Mouse (Mus musculus) intestine, embryonic 16.5 days (tissue): ENCODE data around the gene Tdrd7. TPM values are rescaled to one million over a fixed set of nuclear protein-coding genes. Genes with fewer than 3 reads are reported as not detected.

Experiments
- ATAC-seq: fragments of 200-750 bp; cut with Nextera tagmentation; 2 replicates; pipeline ENCODE4 v1.8.0; 2017; ENCODE audit warnings: moderate TSS enrichment, moderate library complexity
- H3K27ac ChIP-seq: fragments of 300-500 bp; sonication (generic); 2 replicates; pipeline ENCODE4 v1.5.1; 2014; ENCODE audit warnings: mild to moderate bottlenecking, low read length
- H3K27me3 ChIP-seq: fragments of 300-500 bp; sonication (generic); replicated peaks from 2 replicates; pipeline ENCODE4 v1.6.1; 2014; ENCODE audit warnings: low read length, control low read depth, mixed read lengths; ENCODE audit not compliant: control insufficient read depth, insufficient read depth
- H3K36me3 ChIP-seq: fragments of 300-500 bp; sonication (generic); 2 replicates; pipeline ENCODE4 v1.6.1; 2014; ENCODE audit warnings: low read length, control low read depth; ENCODE audit not compliant: control insufficient read depth, insufficient read depth
- H3K4me1 ChIP-seq: fragments of 300-500 bp; sonication (generic); 2 replicates; pipeline ENCODE4 v1.6.1; 2014; ENCODE audit warnings: low read length, control low read depth, mixed read lengths; ENCODE audit not compliant: control insufficient read depth, insufficient read depth
- H3K4me2 ChIP-seq: fragments of 300-500 bp; sonication (generic); 2 replicates; pipeline ENCODE4 v1.6.1; 2014; ENCODE audit warnings: low read depth, low read length, control low read depth
- H3K4me3 ChIP-seq: fragments of 300-500 bp; sonication (generic); 2 replicates; pipeline ENCODE4 v1.5.1; 2014; ENCODE audit warnings: mild to moderate bottlenecking, low read length
- H3K9ac ChIP-seq: fragments of 300-500 bp; sonication (generic); 2 replicates; pipeline ENCODE4 v1.6.1; 2014; ENCODE audit warnings: low read depth, low read length
- H3K9me3 ChIP-seq: fragments of 300-500 bp; sonication (generic); 2 replicates; pipeline ENCODE4 v1.6.1; 2016; ENCODE audit warnings: low read length, control low read depth; ENCODE audit not compliant: control insufficient read depth
- WGBS: fragments of 180-500 bp; shearing (Covaris S2); extraction: QIAGEN DNeasy Blood & Tissue Kit; methylation state at CpG from one replicate; pipeline ENCODE4 v1.1.7; 2014; 5-methylcytosine and 5-hydroxymethylcytosine counted together
- polyA plus RNA-seq: library from polyadenylated mRNA; unstranded; fragments of >200 nt; fragmentation: Nextera tagmentation; extraction: Ambion mirVana; gene quantifications from 2 replicates; pipeline ENCODE4 v1.2.1, GENCODE M21; 2015

Tdrd7 gene
- polyA plus RNA-seq, 1 experiment from 2014 or later: 31.5 TPM

DNA sequence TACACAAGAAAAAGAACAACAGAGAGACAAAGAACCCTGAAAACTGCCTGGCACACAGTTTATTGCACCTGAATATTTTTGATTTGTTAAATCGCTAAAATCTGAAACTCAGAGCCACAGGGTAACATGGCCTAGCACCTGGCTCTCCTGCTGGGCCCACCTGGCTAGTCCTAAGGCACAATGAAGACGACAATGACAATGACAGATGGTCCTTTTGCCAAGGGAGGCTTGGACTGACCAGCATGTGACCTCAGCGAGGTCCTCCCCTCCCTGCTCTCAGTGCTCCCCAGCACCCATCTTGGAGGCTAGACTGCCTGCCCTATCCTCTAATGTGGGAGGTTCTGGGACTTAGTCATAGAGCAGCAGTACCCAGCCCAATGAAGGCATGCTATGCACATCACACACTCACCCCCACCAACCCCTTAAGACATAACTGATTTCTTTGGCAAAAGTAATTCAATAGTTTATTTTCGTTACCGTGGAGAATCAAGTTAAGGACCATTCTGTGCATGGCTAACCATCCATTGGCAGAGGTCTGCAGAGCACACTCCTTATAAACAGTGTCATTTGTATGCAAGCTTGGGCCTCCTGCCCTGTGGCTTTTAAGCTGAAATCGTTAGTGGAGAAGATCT is 104.8 kb downstream of the Tdrd7 start:
- Histone ChIP-seq H3K4me1 (no peaks in the 10 kb centered on the region), H3K4me3 (no peak overlapping the region), H3K9ac (no peak overlapping the region), H3K27me3 (no peaks in the 10 kb centered on the region), H3K4me2 (no peak overlapping the region), H3K9me3 (no peaks in the 10 kb centered on the region), H3K27ac (no peak overlapping the region), H3K36me3 (no peaks in the 10 kb centered on the region)
- WGBS: 73% methylated on average over 6 of the region's 6 CpGs
- no peak for ATAC-seq

GRCm38 (mm10) chr4:46072631-46073030 is 107.5 kb downstream of the Tdrd7 start:
- WGBS: 88% methylated on average over 6 of the region's 6 CpGs
- Histone ChIP-seq H3K4me1 (peaks cover 5% of the 10 kb centered on the region), H3K36me3 (no peaks in the 10 kb centered on the region), H3K9ac (no peak overlapping the region), H3K27ac (no peak overlapping the region), H3K9me3 (no peaks in the 10 kb centered on the region), H3K4me3 (no peak overlapping the region), H3K27me3 (no peaks in the 10 kb centered on the region), H3K4me2 (no peak overlapping the region)
- ATAC-seq: no peak

- 47% methylated on average over 4 of the region's 4 CpGs for WGBS
- Histone ChIP-seq H3K27ac (no peak overlapping the region), H3K27me3 (no peaks in the 10 kb centered on the region), H3K4me2 (no peak overlapping the region), H3K4me3 (no peak overlapping the region), H3K36me3 (no peaks in the 10 kb centered on the region), H3K4me1 (peaks cover 5% of the 10 kb centered on the region), H3K9ac (no peak overlapping the region), H3K9me3 (no peaks in the 10 kb centered on the region)
- ATAC-seq: no peak
These were observed 108.6 kb downstream of the Tdrd7 start for GRCm38 (mm10) chr4:46073736-46074135.

DNA sequence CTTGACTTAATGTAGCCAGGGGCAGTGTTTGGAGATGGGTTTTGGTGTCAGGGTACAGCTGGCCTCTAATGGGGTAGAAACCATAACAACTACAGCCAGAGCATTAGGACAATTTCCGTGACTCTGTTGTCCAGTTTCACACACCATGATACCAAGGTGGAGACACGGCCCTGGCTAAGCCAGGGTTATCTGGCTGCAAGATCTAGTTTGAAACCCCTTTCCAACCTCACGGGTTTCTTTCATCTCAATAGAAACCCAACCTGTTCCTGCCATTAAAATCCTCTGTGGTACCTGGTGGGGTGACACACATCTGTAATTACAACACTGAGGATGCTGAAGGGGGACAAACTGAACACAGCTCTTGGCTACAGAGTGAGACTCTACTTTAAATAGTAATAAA is 110.5 kb downstream of the Tdrd7 start:
- WGBS: 79% methylated on average over 3 of the region's 3 CpGs
- H3K27me3 ChIP-seq: no peaks in the 10 kb centered on the region

GRCm38 (mm10) chr4:46076892-46077291 is 111.8 kb downstream of the Tdrd7 start:
- H3K27ac ChIP-seq: no peak overlapping the region
- no peak for ATAC-seq
- no peaks in the 10 kb centered on the region for H3K36me3 ChIP-seq
- H3K27me3 ChIP-seq: no peaks in the 10 kb centered on the region
- no peaks in the 10 kb centered on the region for H3K9me3 ChIP-seq
- H3K4me3 ChIP-seq: no peak overlapping the region
- peaks cover 5% of the 10 kb centered on the region for H3K4me1 ChIP-seq
- no peak overlapping the region for H3K9ac ChIP-seq
- WGBS: 57% methylated on average over 2 of the region's 2 CpGs
- H3K4me2 ChIP-seq: no peak overlapping the region

More for the DNA sequence above, 110.5 kb downstream of the Tdrd7 start:
- ATAC-seq: no peak
- Histone ChIP-seq H3K27ac (no peak overlapping the region), H3K4me2 (no peak overlapping the region), H3K36me3 (no peaks in the 10 kb centered on the region), H3K9me3 (no peaks in the 10 kb centered on the region), H3K4me1 (peaks cover 5% of the 10 kb centered on the region), H3K9ac (no peak overlapping the region), H3K4me3 (no peak overlapping the region)

DNA sequence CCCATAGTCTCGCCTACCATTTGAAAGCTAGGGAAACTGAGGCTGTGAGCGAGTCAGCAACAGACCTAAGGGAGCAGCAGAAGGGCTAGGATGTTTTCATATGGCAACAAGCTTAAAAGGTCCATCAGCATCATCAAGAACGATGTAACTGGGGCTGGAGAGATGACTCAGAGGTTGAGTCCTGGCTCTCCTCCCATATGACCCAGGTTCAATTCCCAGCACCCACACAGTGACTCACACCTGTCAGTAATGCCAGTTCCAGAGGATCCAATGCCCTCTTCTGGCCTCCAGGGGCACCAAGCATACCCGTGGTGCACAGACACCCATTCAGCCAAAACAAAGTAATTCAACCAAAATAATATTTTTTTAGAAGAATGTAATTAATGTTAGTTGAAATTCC is 115.1 kb downstream of the Tdrd7 start:
- WGBS: 83% methylated on average over 4 of the region's 4 CpGs

GRCm38 (mm10) chr4:46082555-46082954 is 117.4 kb downstream of the Tdrd7 start:
- ATAC-seq: no peak
- H3K36me3 ChIP-seq: no peaks in the 10 kb centered on the region
- WGBS: 72% methylated on average over 11 of the region's 11 CpGs

More for the DNA sequence above, 115.1 kb downstream of the Tdrd7 start:
- Histone ChIP-seq H3K9ac (no peak overlapping the region), H3K27ac (no peak overlapping the region), H3K36me3 (no peaks in the 10 kb centered on the region), H3K4me3 (no peak overlapping the region), H3K4me1 (peaks cover 5% of the 10 kb centered on the region), H3K9me3 (no peaks in the 10 kb centered on the region), H3K4me2 (no peak overlapping the region), H3K27me3 (no peaks in the 10 kb centered on the region)
- no peak for ATAC-seq

More at GRCm38 (mm10) chr4:46082555-46082954, 117.4 kb downstream of the Tdrd7 start:
- Histone ChIP-seq H3K4me1 (no peaks in the 10 kb centered on the region), H3K27me3 (no peaks in the 10 kb centered on the region), H3K4me3 (no peak overlapping the region), H3K4me2 (no peak overlapping the region), H3K9me3 (no peaks in the 10 kb centered on the region), H3K27ac (no peak overlapping the region), H3K9ac (no peak overlapping the region)

Other genes starting within 250 kb of the Tdrd7 start
- 638 and 702 TPM in 2 replicates for gene Aldh1b1, start 166.3 kb upstream of the Tdrd7 start, polyA plus RNA-seq
- 0.24 and 0.34 TPM in 2 replicates for gene Igfbpl1, start 138.4 kb upstream of the Tdrd7 start, polyA plus RNA-seq
- gene Stra6l, start 116.7 kb upstream of the Tdrd7 start, polyA plus RNA-seq: 9.7 and 13.3 TPM in 2 replicates
- gene Ccdc180, start 75.0 kb upstream of the Tdrd7 start, polyA plus RNA-seq: 0.15 and 0.16 TPM in 2 replicates
- 3.2 and 4.0 TPM in 2 replicates for gene Tmod1, start 73.6 kb downstream of the Tdrd7 start, polyA plus RNA-seq
- 57.4 and 63.0 TPM in 2 replicates for gene Ncbp1, start 173.3 kb downstream of the Tdrd7 start, polyA plus RNA-seq
- gene Tstd2, start 173.4 kb downstream of the Tdrd7 start, polyA plus RNA-seq: 21.5 and 25.3 TPM in 2 replicates
- 16.3 and 17.0 TPM in 2 replicates for gene Xpa, start 231.0 kb downstream of the Tdrd7 start, polyA plus RNA-seq